Mouse (Mus musculus): Measurements from ENCODE around the gene Olfr1284. TPM values are rescaled to one million over a fixed set of nuclear protein-coding genes. Genes with fewer than 3 reads are reported as not detected.
"Not testable (repeated sequence)": the region's sequence is repeated elsewhere in the genome, so short reads cannot be mapped to it uniquely, and the experiment has no call there.

The Olfr1284 gene
- total RNA-seq (2021), result not detected

GRCm38 (mm10) chr2:111375222-111375621 is at the start of gene Olfr1284:
Gene Olfr1284 (plus strand): TSS chr2:111375522.
- intact Hi-C loops (cut with DNase I), result no loop called here

DNA sequence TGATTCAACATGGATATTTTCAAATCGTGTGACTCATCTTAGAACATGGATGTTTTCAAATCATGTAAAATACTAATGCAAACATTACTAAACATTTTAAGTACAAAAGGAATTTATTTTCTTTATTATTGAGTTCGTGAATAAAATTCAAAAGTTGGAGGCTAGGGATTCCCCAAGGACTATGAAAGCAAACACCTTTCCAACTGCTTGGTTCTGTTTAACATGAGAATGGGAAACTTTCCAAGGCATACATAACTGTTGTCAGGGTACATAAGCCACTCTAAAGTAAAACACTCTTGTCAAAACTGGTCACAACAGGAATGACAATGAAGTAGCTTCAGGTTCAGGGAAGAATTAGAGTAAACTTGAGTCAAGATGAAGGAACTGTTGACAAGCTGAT is 49.1 kb upstream of the Olfr1284 start, which contains the start of gene Olfr1281:
Gene Olfr1281, plus strand, starts transcription at position 301 of the 400 bp plus-strand sequence.
- intact Hi-C loops (cut with DNase I), result no loop called here
- DNase-seq, result no peak

More at GRCm38 (mm10) chr2:111375222-111375621, at the start of gene Olfr1284:
- DNase-seq, result no peak

DNA sequence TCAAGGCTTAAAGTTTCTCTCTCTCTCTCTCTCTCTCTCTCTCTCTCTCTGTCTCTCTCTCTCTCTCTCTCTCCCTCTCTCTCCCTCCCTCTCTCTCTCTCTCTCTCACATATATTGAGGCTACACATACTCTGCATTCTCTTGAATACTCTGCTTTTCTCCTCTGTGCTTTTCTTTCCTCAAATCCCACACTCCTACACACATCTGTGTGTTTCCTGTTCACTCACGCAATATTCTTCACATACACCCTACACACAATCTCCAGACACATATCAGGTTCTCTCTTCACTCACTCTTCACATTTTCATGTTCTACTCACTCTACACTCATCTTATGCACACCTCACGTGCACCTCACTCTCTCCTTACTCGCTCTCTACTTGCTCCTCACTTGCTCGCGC is 41.6 kb upstream of the Olfr1284 start:
- intact Hi-C loops (cut with DNase I); DNase-seq: not testable (repeated sequence)

GRCm38 (mm10) chr2:111335976-111336375 is 39.3 kb upstream of the Olfr1284 start, which contains the start of gene Olfr1282:
Gene Olfr1282 (minus strand): TSS chr2:111336076.
- no peak for DNase-seq
- intact Hi-C loops (cut with DNase I), result no loop called here

DNA sequence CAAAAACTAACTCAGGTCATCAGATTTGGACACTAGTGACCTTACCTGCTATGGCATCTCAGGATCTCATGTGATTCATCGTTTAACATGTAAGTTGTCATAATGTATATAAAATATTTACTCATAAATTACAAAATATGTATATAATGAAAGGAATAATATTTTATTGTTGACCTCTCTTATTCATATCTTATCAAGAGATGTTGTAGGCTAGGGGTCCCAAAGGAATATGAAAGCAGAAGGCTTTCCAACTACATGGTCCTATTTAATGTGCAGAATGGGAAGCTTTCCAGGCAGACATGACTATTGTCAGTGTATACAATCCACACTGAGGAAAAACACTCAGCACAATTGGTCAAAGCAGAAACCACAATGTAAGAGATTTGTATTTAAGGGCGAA is 8.8 kb upstream of the Olfr1284 start, which contains the start of gene Olfr1283:
Gene Olfr1283, plus strand, starts transcription at position 301 of the 400 bp plus-strand sequence.
- intact Hi-C loops (cut with DNase I), result no loop called here
- DNase-seq, result no peak

- intact Hi-C loops (cut with DNase I), result no loop called here
- no peak for DNase-seq
Measured at GRCm38 (mm10) chr2:111422931-111423330, 47.6 kb downstream of the Olfr1284 start, which contains the start of gene Olfr1286. Gene Olfr1286 (minus strand): TSS chr2:111423115.

Other genes starting within 250 kb of the Olfr1284 start
- not detected for gene Gm15130, start 222.6 kb upstream of the Olfr1284 start, total RNA-seq (2021)
- gene 4930430A15Rik, start 145.9 kb upstream of the Olfr1284 start, total RNA-seq (2021), result not detected
- gene Olfr1275, start 140.2 kb upstream of the Olfr1284 start, total RNA-seq (2021), result not detected
- not detected for gene Olfr1276, start 121.0 kb upstream of the Olfr1284 start, total RNA-seq (2021)
- gene Olfr1277, start 101.4 kb upstream of the Olfr1284 start, total RNA-seq (2021), result not detected
- gene Olfr1278, start 85.4 kb upstream of the Olfr1284 start, total RNA-seq (2021), result not detected
- gene Olfr1279, start 74.9 kb upstream of the Olfr1284 start, total RNA-seq (2021), result not detected
- gene Olfr1280, start 61.5 kb upstream of the Olfr1284 start, total RNA-seq (2021), result not detected
- not detected for gene Olfr1281, start 49.0 kb upstream of the Olfr1284 start, total RNA-seq (2021)
- gene Olfr1282, start 39.4 kb upstream of the Olfr1284 start, total RNA-seq (2021), result not detected
- not detected for gene Olfr1283, start 8.7 kb upstream of the Olfr1284 start, total RNA-seq (2021)
- gene Olfr1286, start 47.6 kb downstream of the Olfr1284 start, total RNA-seq (2021), result not detected
- gene Olfr1287, start 73.6 kb downstream of the Olfr1284 start, total RNA-seq (2021), result not detected
- gene Olfr1288, start 98.6 kb downstream of the Olfr1284 start, total RNA-seq (2021), result not detected
- not detected for gene Olfr1289, start 105.3 kb downstream of the Olfr1284 start, total RNA-seq (2021)
- not detected for gene Olfr1290, start 118.3 kb downstream of the Olfr1284 start, total RNA-seq (2021)
- gene Olfr1291-ps1, start 121.7 kb downstream of the Olfr1284 start, total RNA-seq (2021), result not detected
- not detected for gene Olfr1293-ps, start 149.7 kb downstream of the Olfr1284 start, total RNA-seq (2021)
- gene Olfr1294, start 164.8 kb downstream of the Olfr1284 start, total RNA-seq (2021), result not detected
- gene Olfr1295, start 194.2 kb downstream of the Olfr1284 start, total RNA-seq (2021), result not detected

Data from left cerebral cortex, postnatal 4 days (tissue).